Mouse (Mus musculus) gastrocnemius, postnatal 14 days (tissue): Measurements from ENCODE around the gene Igf2r. TPM values are rescaled to one million over a fixed set of nuclear protein-coding genes. Genes with fewer than 3 reads are reported as not detected.

Source experiments
- DNase-seq: peaks from one replicate; pipeline ENCODE4 v3.0.0; 2021; ENCODE audit warnings: mixed read lengths
- intact Hi-C: fragments of 180-260 bp; cut with DNase I; formaldehyde crosslinking; loops from one replicate; pipeline ENCODE4 v1.15.1; 2025; ENCODE audit warnings: low total_unique reads
- total RNA-seq, 2 experiments: library from RNA; stranded (reverse); gene quantifications; 2 replicates each; pipeline ENCODE4 v1.2.3; 2021

Igf2r gene
- total RNA-seq, 2 experiments from 2014 or later: 64.3 to 72.6 TPM

GRCm38 (mm10) chr17:12790353-12791078 lies 21.1 kb upstream of the Igf2r start:
- intact Hi-C loops: no loop called here
- no peak for DNase-seq

GRCm38 (mm10) chr17:12782861-12783847 lies 13.7 kb upstream of the Igf2r start:
- intact Hi-C loops: no loop called here
- no peak for DNase-seq

- DNase-seq: no peak
- intact Hi-C loops: no loop called here
These were observed 11.6 kb upstream of the Igf2r start for GRCm38 (mm10) chr17:12781101-12781500.

GRCm38 (mm10) chr17:12780125-12780524 lies 10.7 kb upstream of the Igf2r start:
- intact Hi-C loops: no loop called here
- no peak for DNase-seq

- no peak for DNase-seq
- intact Hi-C loops: no loop called here
These were observed 10.0 kb upstream of the Igf2r start for GRCm38 (mm10) chr17:12779442-12779841.

- DNase-seq: no peak
- intact Hi-C loops: no loop called here
These were observed 4.5 kb upstream of the Igf2r start for GRCm38 (mm10) chr17:12773956-12774355.

GRCm38 (mm10) chr17:12770500-12770899 lies 1.0 kb upstream of the Igf2r start:
- no peak for DNase-seq
- intact Hi-C loops: no loop called here

- no peak for DNase-seq
- intact Hi-C loops: no loop called here
These were observed 767 bp downstream of the Igf2r start for GRCm38 (mm10) chr17:12768415-12769379.

GRCm38 (mm10) chr17:12767294-12767852 lies 2.1 kb downstream of the Igf2r start:
- intact Hi-C loops: no loop called here
- no peak for DNase-seq

- no peak for DNase-seq
- intact Hi-C loops: no loop called here
These were observed 6.1 kb downstream of the Igf2r start for GRCm38 (mm10) chr17:12763412-12763811.

- no peak for DNase-seq
- intact Hi-C loops: no loop called here
These were observed 8.9 kb downstream of the Igf2r start for GRCm38 (mm10) chr17:12760355-12761146.

- intact Hi-C loops: no loop called here
These were observed 9.8 kb downstream of the Igf2r start for GRCm38 (mm10) chr17:12759646-12760074.

GRCm38 (mm10) chr17:12758701-12759455 lies 10.6 kb downstream of the Igf2r start:
- DNase-seq: no peak
- intact Hi-C loops: no loop called here

More at GRCm38 (mm10) chr17:12759646-12760074, 9.8 kb downstream of the Igf2r start:
- peak; percentile 75 for DNase-seq

GRCm38 (mm10) chr17:12757990-12758389 lies 11.5 kb downstream of the Igf2r start:
- DNase-seq: peak; percentile 68
- intact Hi-C loops: no loop called here

- intact Hi-C loops: no loop called here
- DNase-seq: no peak
These were observed 12.3 kb downstream of the Igf2r start for GRCm38 (mm10) chr17:12757161-12757560.

GRCm38 (mm10) chr17:12755951-12756350 lies 13.5 kb downstream of the Igf2r start:
- intact Hi-C loops: no loop called here
- DNase-seq: no peak

GRCm38 (mm10) chr17:12755146-12755545 lies 14.3 kb downstream of the Igf2r start:
- no peak for DNase-seq
- intact Hi-C loops: no loop called here
